Mouse (Mus musculus) kidney, embryonic 16.5 days (tissue): ENCODE results near the gene Cdh20. TPM values are rescaled to one million over a fixed set of nuclear protein-coding genes. Genes with fewer than 3 reads are reported as not detected.
"Not testable (repeated sequence)": the region's sequence is repeated elsewhere in the genome, so short reads cannot be mapped to it uniquely, and the experiment has no call there.

Source experiments
- ATAC-seq: fragments of 200-750 bp; cut with Nextera tagmentation; 2 replicates; pipeline ENCODE4 v1.8.0; 2017; ENCODE audit warnings: moderate TSS enrichment; ENCODE audit not compliant: low FRiP score, low TSS enrichment
- H3K27ac ChIP-seq: fragments of 300-500 bp; sonication (generic); 2 replicates; pipeline ENCODE4 v1.5.1; 2014; ENCODE audit warnings: low read length
- H3K27me3 ChIP-seq: fragments of 300-500 bp; sonication (generic); 2 replicates; pipeline ENCODE4 v1.6.1; 2014; ENCODE audit warnings: low read length, control low read depth, mixed read lengths; ENCODE audit not compliant: insufficient read depth
- H3K36me3 ChIP-seq: fragments of 300-500 bp; sonication (generic); 2 replicates; pipeline ENCODE4 v1.6.1; 2014; ENCODE audit warnings: low read length, control low read depth, mixed read lengths; ENCODE audit not compliant: insufficient read depth
- H3K4me1 ChIP-seq: fragments of 300-500 bp; sonication (generic); 2 replicates; pipeline ENCODE4 v1.6.1; 2014; ENCODE audit warnings: low read length, control low read depth, mixed read lengths; ENCODE audit not compliant: insufficient read depth
- H3K4me2 ChIP-seq: fragments of 300-500 bp; sonication (generic); replicated peaks from 2 replicates; pipeline ENCODE4 v1.6.1; 2014; ENCODE audit warnings: low read depth, low read length
- H3K4me3 ChIP-seq: fragments of 300-500 bp; sonication (generic); 2 replicates; pipeline ENCODE4 v1.5.1; 2014; ENCODE audit warnings: mild to moderate bottlenecking, low read length
- H3K9ac ChIP-seq: fragments of 300-500 bp; sonication (generic); replicated peaks from 2 replicates; pipeline ENCODE4 v1.6.1; 2014; ENCODE audit warnings: low read length
- H3K9me3 ChIP-seq: fragments of 300-500 bp; sonication (generic); 2 replicates; pipeline ENCODE4 v1.6.1; 2016; ENCODE audit warnings: low read length, control low read depth
- WGBS: fragments of 180-500 bp; shearing (Covaris S2); extraction: QIAGEN DNeasy Blood & Tissue Kit; methylation state at CpG from one replicate; pipeline ENCODE4 v1.1.7; 2014; 5-methylcytosine and 5-hydroxymethylcytosine counted together
- polyA plus RNA-seq: library from polyadenylated mRNA; unstranded; fragments of >200 nt; fragmentation: Nextera tagmentation; extraction: Ambion mirVana; gene quantifications from 2 replicates; pipeline ENCODE4 v1.2.1, GENCODE M21; 2015

Cdh20 gene
- polyA plus RNA-seq, 1 experiment from 2014 or later: 0.12 TPM

GRCm38 (mm10) chr1:104949640-104950039 is 181.3 kb downstream of the Cdh20 start:
- H3K4me1 ChIP-seq, H3K4me2 ChIP-seq, H3K27ac ChIP-seq, H3K36me3 ChIP-seq, H3K4me3 ChIP-seq, H3K27me3 ChIP-seq, H3K9ac ChIP-seq, H3K9me3 ChIP-seq, ATAC-seq: not testable (repeated sequence)
- WGBS: 90% methylated on average over 2 of the region's 2 CpGs

- no peak for ATAC-seq
- Histone ChIP-seq H3K9me3 (no peaks in the 10 kb centered on the region), H3K4me3 (no peak overlapping the region), H3K27ac (no peak overlapping the region), H3K4me2 (no peak overlapping the region), H3K4me1 (no peaks in the 10 kb centered on the region), H3K36me3 (no peaks in the 10 kb centered on the region), H3K27me3 (no peaks in the 10 kb centered on the region), H3K9ac (no peak overlapping the region)
- 24% methylated on average over 6 of the region's 6 CpGs for WGBS
Observed at GRCm38 (mm10) chr1:104957046-104957445, 188.7 kb downstream of the Cdh20 start.

GRCm38 (mm10) chr1:104961670-104962069 is 193.3 kb downstream of the Cdh20 start:
- Histone ChIP-seq H3K9me3 (no peaks in the 10 kb centered on the region), H3K27me3 (no peaks in the 10 kb centered on the region), H3K27ac (no peak overlapping the region), H3K9ac (no peak overlapping the region), H3K36me3 (no peaks in the 10 kb centered on the region), H3K4me2 (no peak overlapping the region), H3K4me3 (no peak overlapping the region), H3K4me1 (no peaks in the 10 kb centered on the region)
- ATAC-seq: no peak
- 72% methylated on average over 3 of the region's 3 CpGs for WGBS

GRCm38 (mm10) chr1:104962257-104962656 is 193.9 kb downstream of the Cdh20 start:
- H3K4me2 ChIP-seq: no peak overlapping the region
- no peak overlapping the region for H3K27ac ChIP-seq
- H3K4me3 ChIP-seq: no peak overlapping the region
- H3K4me1 ChIP-seq: no peaks in the 10 kb centered on the region
- H3K36me3 ChIP-seq: no peaks in the 10 kb centered on the region
- no peak overlapping the region for H3K9ac ChIP-seq
- 83% methylated on average over 4 of the region's 4 CpGs for WGBS
- no peaks in the 10 kb centered on the region for H3K27me3 ChIP-seq
- H3K9me3 ChIP-seq: no peaks in the 10 kb centered on the region
- no peak for ATAC-seq

GRCm38 (mm10) chr1:104979068-104979467 is 210.7 kb downstream of the Cdh20 start:
- H3K4me1 ChIP-seq: no peaks in the 10 kb centered on the region
- H3K4me3 ChIP-seq: no peak overlapping the region
- no peak overlapping the region for H3K4me2 ChIP-seq
- no peaks in the 10 kb centered on the region for H3K9me3 ChIP-seq
- ATAC-seq: no peak
- H3K36me3 ChIP-seq: no peaks in the 10 kb centered on the region
- H3K27ac ChIP-seq: no peak overlapping the region
- H3K27me3 ChIP-seq: no peaks in the 10 kb centered on the region
- 42% methylated on average over 2 of the region's 2 CpGs for WGBS
- H3K9ac ChIP-seq: no peak overlapping the region

- ATAC-seq: no peak
- no peak overlapping the region for H3K4me3 ChIP-seq
- no peak overlapping the region for H3K27ac ChIP-seq
- no peaks in the 10 kb centered on the region for H3K9me3 ChIP-seq
- H3K9ac ChIP-seq: no peak overlapping the region
- H3K4me1 ChIP-seq: no peaks in the 10 kb centered on the region
- H3K4me2 ChIP-seq: no peak overlapping the region
- H3K36me3 ChIP-seq: no peaks in the 10 kb centered on the region
- 88% methylated on average over 1 of the region's 1 CpGs for WGBS
- no peaks in the 10 kb centered on the region for H3K27me3 ChIP-seq
Observed at GRCm38 (mm10) chr1:104980273-104980672, 211.9 kb downstream of the Cdh20 start.

DNA sequence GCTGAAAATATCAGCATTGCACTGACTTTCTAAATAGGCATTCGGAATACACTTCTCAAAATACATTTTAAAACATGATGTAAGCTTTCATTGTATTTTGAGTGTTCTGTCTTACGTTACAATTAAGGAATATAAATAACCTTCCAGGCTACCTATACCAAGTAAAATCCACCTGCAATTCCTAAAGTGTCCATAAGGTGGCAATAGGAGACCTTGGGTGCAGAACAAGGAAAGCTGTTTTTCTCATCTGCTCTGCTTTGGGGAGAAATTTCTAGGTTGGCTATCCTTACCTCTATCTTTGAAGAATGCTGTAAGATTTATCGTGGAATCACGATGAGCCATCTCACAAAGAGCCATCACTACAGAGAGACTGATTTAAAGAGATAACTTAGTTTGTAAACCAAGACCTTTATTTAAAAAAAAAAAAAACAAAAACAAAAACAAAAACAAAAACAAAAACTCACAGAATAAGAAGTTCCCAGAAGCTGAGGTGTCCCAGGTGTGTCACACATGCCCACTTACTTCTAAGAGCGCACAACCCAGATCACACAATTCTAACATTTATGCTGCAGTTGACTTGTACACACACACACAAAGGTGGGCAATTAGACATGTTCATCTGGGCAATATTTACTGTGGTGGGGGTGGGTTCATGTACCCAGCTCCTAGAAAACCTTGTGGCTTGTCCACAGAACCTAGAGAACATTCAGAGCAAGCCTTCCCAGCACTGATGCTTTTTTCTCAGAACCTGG is 218.1 kb downstream of the Cdh20 start:
- 28% methylated on average over 5 of the region's 5 CpGs for WGBS
- no peak overlapping the region for H3K9ac ChIP-seq
- no peak overlapping the region for H3K4me2 ChIP-seq
- H3K27ac ChIP-seq: no peak overlapping the region
- H3K9me3 ChIP-seq: no peaks in the 10 kb centered on the region
- no peak overlapping the region for H3K4me3 ChIP-seq
- ATAC-seq: 0 out of 2 replicates have a peak, but pooled peaks have one; percentile 57
- no peaks in the 10 kb centered on the region for H3K4me1 ChIP-seq
- H3K27me3 ChIP-seq: no peaks in the 10 kb centered on the region
- no peaks in the 10 kb centered on the region for H3K36me3 ChIP-seq

- H3K4me2 ChIP-seq: no peak overlapping the region
- no peak for ATAC-seq
- H3K27ac ChIP-seq: no peak overlapping the region
- no peaks in the 10 kb centered on the region for H3K36me3 ChIP-seq
- no peak overlapping the region for H3K9ac ChIP-seq
- H3K4me3 ChIP-seq: no peak overlapping the region
- no peaks in the 10 kb centered on the region for H3K9me3 ChIP-seq
- no peaks in the 10 kb centered on the region for H3K27me3 ChIP-seq
- WGBS: 89% methylated on average over 16 of the region's 16 CpGs
- H3K4me1 ChIP-seq: no peaks in the 10 kb centered on the region
Observed at GRCm38 (mm10) chr1:104987526-104987925, 219.2 kb downstream of the Cdh20 start.

DNA sequence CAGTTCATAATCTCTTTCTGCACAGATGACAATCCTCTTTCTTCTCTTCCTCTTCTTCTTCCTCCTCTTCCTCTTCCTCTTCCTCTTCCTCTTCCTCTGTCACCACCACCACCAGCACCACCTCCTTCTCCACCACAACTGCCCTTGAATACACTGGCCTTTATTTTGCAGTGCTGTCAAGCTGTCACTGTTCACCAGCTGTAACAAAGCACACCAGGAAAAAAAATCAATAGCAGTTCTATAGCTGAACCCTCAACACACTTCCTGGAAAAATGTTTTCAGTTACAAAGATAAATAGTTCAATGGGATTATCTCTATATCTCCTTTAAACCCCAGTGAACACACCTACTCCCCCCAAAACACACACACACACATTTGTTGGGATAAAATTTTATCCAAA is 224.1 kb downstream of the Cdh20 start:
- Histone ChIP-seq H3K36me3 (no peaks in the 10 kb centered on the region), H3K4me1 (no peaks in the 10 kb centered on the region), H3K4me2 (no peak overlapping the region), H3K4me3 (no peak overlapping the region), H3K9ac (no peak overlapping the region), H3K27ac (no peak overlapping the region), H3K27me3 (no peaks in the 10 kb centered on the region), H3K9me3 (no peaks in the 10 kb centered on the region)
- no peak for ATAC-seq

- Histone ChIP-seq H3K4me2 (peak overlapping the region; percentile 71), H3K9ac (peak overlapping the region; percentile 65), H3K27ac (no peak overlapping the region), H3K4me3 (peak overlapping the region; percentile 50), H3K4me1 (no peaks in the 10 kb centered on the region), H3K27me3 (no peaks in the 10 kb centered on the region), H3K36me3 (no peaks in the 10 kb centered on the region), H3K9me3 (no peaks in the 10 kb centered on the region)
- WGBS: 9% methylated on average over 51 of the region's 51 CpGs
- ATAC-seq: peak; percentile 98
Observed at GRCm38 (mm10) chr1:104993905-104994611, 225.7 kb downstream of the Cdh20 start.
